Mouse (Mus musculus): ENCODE measurements around the gene Olfr811.

DNA sequence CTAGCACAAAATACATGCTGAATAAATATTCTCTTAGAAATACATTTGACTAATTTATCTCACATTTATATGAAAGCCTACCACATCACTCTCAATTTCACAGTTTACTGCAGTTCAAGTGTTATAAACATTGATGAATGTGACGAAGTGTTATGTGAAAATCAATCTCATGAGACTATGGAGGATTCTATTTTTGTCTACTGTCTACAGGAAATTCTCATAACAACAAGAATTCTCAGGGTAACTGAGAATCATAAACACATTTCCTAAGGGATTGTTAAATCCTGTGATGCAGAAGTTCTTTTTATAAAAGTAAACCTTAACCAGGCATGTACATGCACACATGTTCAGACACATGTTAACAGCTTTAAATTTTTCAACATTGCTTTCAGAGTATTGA is 41.8 kb upstream of the Olfr811 start, which contains the start of gene Olfr812:
- TF ChIP-seq CTCF (IDR thresholded peaks at IDR 0.05; ENCODE audit: low read depth, low read length): no peak
- TF ChIP-seq POLR2A (IDR thresholded peaks at IDR 0.05; ENCODE audit: extremely low read depth, insufficient read depth, low read length): no peak

All from liver, adult 2 months (tissue).